Mouse (Mus musculus) cerebellum, adult 11 months (tissue): ENCODE measurements around the gene Spib.

Experiments
- DNase-seq: peaks from one replicate; pipeline ENCODE4 v3.0.0; 2022

The Spib gene

GRCm38 (mm10) chr7:44547725-44548124 is 15.9 kb upstream of the Spib start:
- no peak for DNase-seq

DNA sequence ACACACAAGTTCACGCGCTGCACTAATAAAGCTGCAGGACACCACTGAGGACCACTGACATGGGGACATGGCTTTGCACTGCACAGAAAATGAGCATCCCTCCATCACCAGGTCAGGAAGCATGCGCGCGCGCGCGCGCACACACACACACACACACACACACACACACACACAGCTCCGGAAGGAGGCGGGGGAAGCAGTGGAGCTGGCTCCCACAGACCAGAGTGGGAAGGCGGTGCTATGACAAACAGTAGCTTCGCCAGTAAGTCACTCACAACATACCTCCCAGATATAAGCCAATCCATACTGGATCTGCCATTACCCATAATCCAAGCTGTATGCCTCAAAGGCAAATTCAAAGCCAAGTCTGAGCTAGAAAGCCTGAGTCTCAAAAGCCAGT is 15.2 kb upstream of the Spib start:
- peak; percentile 2 for DNase-seq

DNA sequence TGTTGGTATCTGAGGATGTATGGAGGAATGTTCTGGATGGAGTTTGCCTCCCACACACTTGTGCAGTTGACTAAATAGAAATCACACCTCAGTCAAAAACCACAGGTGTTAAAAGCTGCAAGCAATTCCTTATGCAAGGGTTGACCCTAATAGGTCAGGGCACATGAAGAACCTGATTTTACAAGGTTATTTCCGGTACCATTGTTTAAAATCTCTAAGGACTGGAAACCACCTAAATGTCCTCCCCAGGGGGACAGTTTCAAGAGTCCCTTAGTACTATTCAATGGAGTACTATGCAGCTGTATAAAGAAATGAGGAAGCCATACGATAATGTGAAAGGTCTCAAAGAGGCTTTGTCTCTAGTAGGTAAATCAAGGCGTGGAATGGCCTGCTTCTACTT is 14.4 kb upstream of the Spib start:
- no peak for DNase-seq

DNA sequence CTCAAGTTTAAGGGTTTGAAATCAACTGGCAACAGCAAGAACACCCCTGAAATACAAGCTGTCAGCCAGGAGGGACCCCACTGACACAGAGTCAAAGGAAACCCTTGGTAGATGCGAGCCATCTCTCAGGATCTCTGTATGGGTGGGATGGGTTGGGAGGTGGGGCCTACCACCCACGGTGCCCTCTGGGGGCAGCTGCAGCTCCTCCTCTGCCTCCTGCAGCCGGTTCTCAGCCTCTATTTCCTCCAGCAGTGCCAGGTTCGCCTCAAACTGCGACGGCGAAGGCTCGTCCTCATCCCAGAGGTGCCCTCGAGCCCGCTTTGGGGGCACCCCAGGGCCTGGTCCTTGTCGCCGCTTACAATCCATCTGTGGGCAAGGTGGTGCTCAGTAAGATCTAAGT is 11.2 kb upstream of the Spib start:
- no peak for DNase-seq

- peak; percentile 2 for DNase-seq
These were observed 10.7 kb upstream of the Spib start for GRCm38 (mm10) chr7:44542555-44542954.

DNA sequence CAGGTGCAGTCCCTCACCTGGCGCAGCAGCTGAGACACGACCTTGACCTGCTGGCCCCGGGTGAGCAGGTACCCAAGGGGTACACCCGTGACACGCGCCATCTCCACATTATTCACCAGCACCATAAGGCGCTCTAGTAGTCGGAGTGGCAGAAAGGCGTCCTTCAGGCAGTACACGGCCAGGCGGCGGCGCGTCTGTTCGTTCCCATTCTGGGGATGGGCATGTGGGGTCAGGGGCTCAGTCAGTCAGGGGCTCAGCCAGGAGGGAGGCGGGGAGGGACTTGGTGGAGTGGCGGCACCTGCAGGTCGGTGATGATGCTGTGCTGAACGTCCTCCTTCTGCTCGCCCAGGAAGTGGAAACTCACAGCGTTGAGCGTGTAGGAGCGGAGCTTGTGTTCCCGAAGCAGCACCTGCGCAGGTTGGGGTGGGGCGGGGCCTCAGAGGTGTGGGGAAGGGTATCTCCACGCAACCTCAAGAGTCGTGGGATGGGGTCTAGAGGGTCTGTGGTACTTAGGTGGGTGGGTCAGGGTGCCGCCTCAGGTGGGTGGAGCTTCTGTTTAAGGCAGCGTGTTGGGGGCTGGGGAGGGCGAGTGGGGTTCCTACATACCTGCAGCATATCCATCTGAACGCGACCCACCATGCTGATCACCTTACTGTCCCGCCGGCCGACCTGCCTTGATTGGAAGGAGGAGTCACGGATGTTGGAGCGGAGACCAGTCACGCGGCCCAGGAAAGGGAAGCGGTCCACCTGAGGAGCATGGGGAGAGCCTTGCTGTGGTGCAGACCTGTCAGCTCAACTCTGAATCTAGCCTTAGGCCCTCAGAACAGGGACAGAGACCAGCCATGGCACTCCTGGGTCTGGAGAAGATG is 7.1 kb upstream of the Spib start:
- no peak for DNase-seq

DNA sequence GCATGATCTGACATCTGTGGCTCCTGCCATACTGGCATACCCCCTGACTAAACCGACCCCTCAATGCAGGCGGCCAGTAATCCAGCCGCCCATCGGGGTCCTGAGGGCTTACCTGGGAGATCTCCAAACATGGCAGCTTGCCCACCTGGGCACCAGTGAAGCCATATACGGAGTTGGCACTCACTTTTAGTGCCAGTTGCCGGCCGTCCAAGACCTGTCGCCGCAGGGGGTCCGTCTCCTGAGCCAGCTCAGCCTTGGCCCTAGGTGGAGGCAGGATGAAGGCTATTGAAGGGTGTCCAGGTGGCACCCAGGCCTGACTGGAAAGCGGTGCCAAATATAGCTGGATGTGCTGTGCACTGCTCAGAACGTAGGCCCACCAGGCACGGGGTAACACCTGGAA is 5.6 kb upstream of the Spib start:
- DNase-seq, result peak; percentile 72

GRCm38 (mm10) chr7:44537009-44537408 is 5.1 kb upstream of the Spib start:
- no peak for DNase-seq

DNA sequence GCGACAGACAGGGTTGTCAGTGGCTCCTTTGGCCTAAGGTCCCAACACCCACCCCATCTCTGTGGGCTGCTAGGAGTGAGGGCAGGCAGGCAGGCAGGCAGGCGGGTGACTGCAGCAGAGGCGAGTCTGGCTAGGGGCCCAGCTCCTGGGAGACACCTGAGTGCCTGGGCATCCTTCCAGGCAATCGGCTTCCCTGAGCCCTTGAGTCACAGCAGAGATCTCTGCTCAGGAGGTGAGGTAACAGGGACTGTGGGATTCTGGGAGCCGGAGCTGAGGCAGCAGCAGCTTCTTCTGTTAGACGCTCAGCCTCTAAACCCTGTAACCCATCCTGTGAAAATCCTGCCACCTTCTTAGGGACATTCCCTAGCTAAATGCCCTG is 4.7 kb upstream of the Spib start:
- DNase-seq, result peak; percentile 79

- DNase-seq, result no peak
These were observed 4.1 kb upstream of the Spib start for GRCm38 (mm10) chr7:44535657-44536589.

DNA sequence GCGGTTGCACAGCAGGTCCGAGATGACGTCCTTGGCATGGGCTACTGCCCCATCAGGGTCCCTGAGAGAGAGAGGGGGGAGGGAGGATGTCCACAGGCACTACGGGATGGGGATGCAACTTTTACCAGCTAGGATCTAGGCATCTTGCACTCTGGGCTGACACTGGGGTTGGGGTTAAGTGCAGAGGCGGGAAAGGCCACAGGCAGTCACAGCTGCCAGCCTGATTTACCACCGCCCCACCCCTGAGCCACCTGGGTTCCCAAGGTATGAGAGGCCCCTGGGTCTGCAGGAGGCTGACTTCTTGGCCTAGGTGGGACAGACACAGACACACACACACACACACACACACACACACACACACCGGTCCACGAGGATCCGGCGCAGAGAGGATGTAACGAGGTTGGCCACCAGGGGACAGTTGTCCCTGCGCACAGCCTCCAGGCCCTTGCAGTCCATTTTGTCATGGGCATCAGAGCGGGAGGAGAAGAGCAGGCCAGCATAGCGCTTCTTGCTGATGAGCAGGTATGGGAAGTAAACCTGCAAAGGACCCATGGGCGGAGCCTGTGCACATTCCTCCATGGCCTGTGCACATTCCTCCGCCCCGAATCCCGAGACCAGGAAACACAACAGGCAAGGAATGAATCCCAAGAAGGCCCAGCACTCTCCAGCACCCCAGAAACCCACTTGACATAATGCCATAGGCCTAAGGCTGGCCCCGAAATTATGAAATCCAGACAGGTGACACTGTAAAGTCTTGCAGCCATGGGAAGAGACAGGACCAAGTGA is 3.0 kb upstream of the Spib start:
- DNase-seq, result no peak

DNA sequence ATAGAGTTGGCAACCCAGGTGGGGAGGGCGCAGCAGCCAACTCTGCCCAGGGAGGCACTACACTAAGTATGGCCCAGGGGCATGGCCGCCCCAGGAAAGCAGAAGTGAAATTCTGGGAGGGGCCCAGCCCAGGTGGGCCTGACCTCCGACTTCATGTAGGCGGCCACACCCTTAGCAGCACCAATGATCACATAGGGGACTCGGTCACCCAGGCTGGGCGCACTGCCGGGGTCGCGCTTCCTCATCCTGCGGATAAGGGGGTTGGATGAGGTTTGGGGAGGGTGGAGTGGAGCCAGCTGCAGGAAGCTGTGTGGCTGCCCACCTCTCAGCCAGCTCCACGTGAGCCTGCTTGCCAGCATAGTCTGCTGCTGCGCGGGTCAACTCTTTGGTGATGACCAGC is 2.4 kb upstream of the Spib start:
- DNase-seq, result no peak

- DNase-seq, result no peak
These were observed 1.8 kb upstream of the Spib start for GRCm38 (mm10) chr7:44533746-44534045.

DNA sequence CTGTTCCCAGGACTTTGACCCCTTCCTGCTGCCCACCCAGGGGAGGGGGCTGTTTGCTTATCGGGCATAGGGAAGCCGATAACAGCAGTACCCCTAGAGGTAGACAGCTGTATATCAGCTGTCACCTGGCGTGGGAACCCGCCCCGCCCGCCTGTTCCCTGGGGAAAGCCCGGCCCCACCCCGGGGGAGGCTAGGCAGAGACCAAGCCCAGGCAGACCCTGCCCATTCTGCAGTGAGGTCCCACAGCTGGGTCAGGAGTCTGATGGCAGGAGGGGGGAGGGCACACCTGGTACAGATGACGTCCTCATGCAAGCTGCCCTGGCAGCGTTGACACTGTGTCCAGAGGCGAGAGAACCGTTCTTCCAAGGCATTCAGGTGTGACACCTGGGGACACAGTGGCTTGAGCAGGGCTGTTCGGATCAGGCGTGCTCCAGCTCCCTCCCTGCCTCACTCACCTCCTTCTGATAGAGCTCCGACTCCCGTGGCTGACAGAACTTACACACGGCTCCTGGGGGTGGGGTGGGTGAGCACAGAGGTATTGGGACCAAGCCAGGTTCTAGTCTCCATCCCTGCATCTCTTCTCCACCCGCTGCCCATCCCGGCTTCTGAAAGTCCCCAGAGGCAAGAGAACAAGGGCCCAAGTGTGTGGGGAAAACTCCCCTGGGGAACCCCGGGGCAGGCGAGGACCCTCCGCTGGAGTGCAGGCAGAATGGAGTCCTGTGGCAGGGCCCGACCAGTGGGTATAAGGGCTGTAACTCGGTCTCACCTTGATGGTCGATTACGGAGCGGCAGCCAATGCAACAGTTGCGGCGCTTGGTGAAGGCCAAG is 1.3 kb upstream of the Spib start:
- no peak for DNase-seq

DNA sequence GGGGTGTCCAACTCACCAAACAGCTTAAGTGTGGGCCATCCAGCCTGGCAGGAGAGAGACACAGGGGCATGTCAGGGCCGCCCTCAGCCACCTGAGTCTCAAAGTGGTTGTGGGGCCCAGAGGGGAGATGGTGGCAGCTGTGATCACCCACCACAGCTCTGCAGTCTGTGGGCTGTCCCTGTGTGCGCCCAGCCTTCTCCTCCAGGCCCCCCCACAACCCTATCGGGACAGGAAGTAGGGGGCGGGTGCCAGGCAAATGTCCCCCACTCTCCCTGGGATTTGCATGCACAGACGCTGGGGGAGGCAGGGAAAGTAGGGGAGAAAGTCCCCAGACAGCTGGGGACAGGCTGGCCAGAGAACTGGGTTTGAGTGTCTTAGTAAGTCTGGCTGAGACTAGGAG is 664 bp downstream of the Spib start:
- DNase-seq, result no peak

DNA sequence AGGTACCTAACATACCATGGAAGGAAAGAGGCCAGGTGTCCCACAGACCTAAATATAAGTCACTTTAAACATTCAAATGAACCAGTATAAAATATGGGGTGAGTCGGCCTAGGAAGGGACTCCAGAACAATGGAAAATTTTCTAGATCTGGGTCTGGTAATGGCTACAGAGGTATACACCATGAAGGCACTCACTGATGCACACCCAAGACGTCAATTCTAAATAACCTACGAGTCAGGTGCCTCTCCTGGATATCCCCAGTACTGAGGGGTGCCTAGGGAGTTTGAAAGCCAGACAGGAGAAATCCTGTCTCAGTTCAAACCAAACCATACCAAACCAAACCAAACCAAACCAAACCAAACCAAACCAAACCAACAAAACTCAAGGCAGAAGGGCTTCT is 1.4 kb downstream of the Spib start:
- no peak for DNase-seq

DNA sequence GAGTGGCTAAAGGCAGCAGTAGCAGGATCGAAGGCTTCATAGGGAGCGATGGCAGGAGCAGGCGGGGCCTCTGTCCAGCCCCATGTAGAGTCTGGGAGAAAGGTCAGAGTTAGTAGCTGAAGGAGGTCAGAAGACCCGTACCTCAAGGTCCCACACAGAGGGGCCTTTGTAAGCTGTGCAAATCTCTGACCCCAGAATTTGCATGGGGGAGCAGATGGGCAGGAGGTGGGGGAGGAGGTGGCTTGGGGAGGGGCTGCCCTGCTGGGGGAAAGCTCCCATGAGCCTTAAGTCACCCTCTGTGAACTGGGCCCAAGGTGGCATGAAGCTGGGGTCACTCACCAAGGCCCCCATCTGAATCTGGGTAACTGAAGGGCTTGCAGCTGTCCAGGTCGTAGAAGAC is 2.4 kb downstream of the Spib start:
- no peak for DNase-seq

DNA sequence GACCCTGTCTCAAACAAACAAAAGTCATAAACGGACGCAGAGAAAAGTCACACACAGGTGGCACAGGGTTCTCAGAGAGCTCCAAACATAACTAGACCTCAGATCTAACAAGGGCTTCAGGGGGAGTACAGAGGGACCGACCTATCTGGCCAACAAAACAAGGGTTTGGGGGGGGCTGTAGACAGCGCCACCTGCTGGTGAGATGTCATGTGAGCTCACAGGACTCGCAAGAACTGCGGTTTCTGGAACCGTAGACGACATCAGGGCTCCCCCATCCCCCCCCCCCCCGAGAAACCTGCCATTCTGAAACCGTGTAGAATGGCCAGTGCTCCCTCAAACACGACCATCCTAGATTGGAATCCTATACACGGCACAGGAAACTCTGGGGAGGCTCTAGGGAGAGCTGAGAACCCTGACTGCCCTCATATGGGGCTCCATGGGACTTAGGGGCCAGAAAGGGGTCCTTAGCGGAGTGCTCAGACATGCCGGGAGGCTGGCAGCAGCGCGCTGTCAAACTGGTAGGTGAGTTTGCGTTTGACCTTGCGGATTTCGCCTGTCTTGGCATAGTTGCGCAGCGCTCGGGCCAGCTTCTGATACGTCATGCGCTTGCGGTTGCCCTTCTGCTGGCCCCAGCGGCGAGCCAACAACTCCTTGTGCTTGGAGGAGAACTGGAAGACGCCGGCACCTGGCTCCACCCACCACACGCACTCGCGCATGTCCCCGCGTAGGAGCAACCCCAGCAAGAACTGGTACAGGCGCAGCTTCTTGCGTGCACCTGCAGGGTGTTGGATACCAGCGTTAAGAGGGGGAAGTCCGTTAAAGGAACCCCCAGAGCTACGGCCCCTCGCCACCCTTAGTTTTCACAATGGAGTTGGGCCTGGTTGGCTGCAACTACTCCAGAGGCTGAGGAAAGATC is 4.1 kb downstream of the Spib start:
- DNase-seq, result peak; percentile 82

- no peak for DNase-seq
These were observed 5.3 kb downstream of the Spib start for GRCm38 (mm10) chr7:44526414-44527154.

DNA sequence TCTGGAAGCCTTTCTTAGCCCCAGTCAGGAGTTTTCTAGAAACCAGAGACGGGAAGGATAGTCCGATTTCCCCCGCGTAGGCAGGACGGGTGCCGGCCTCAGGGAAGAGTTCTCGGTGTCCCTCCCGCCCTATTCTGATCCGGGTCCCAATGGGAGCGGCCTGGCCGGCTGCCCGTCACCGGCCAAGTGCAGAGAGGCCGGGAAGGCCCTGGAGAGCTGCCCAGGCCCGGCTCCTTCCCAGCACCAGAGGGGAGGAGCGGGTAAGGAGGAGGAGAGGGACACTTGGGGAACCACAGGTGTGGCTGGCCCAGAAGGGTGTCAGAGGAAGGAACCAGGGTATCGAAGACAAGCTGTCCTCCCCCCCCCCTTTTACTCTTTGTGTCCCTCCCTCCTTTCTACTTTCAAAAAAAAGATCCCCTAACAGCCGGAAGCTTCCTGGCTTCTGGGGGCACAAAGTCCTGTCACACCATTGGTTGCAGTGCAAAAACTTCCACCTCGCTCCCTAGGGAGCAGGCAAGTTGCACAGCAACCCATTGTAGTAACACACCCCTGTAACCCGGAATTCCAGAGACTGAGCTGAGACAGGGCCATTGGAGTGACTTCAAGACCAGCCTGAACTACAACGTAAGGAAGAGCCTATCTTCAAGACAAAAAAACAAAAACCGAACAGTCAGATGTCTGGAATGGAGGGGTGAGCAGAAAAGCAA is 6.6 kb downstream of the Spib start:
- no peak for DNase-seq
